Mouse (Mus musculus): ENCODE data around the gene Taf10.

The Taf10 gene

GRCm38 (mm10) chr7:105743926-105744590 lies at the start of gene Taf10:
Gene Taf10, minus strand, starts transcription at chr7:105744361.
- DNase-seq (ENCODE audit: low read depth, low spot score) = peak; percentile 95

GRCm38 (mm10) chr7:105793701-105794100 lies 49.5 kb upstream of the Taf10 start:
- DNase-seq (ENCODE audit: low read depth, low spot score) = no peak

GRCm38 (mm10) chr7:105791147-105791546 lies 47.0 kb upstream of the Taf10 start:
- DNase-seq (ENCODE audit: low read depth, low spot score) = no peak

GRCm38 (mm10) chr7:105787285-105788140 lies 43.4 kb upstream of the Taf10 start, which contains the start of gene Dchs1:
Gene Dchs1, minus strand, starts transcription at chr7:105787654.
- no peak for DNase-seq (ENCODE audit: low read depth, low spot score)

GRCm38 (mm10) chr7:105786506-105787284 lies 42.5 kb upstream of the Taf10 start:
- no peak for DNase-seq (ENCODE audit: low read depth, low spot score)

GRCm38 (mm10) chr7:105784556-105784955 lies 40.4 kb upstream of the Taf10 start:
- no peak for DNase-seq (ENCODE audit: low read depth, low spot score)

GRCm38 (mm10) chr7:105783861-105784260 lies 39.7 kb upstream of the Taf10 start:
- no peak for DNase-seq (ENCODE audit: low read depth, low spot score)

GRCm38 (mm10) chr7:105778553-105779265 lies 34.5 kb upstream of the Taf10 start:
- DNase-seq (ENCODE audit: low read depth, low spot score) = peak; percentile 44

- no peak for DNase-seq (ENCODE audit: low read depth, low spot score)
These were observed 33.8 kb upstream of the Taf10 start for GRCm38 (mm10) chr7:105777797-105778552.

GRCm38 (mm10) chr7:105777316-105777715 lies 33.2 kb upstream of the Taf10 start:
- no peak for DNase-seq (ENCODE audit: low read depth, low spot score)

- DNase-seq (ENCODE audit: low read depth, low spot score) = no peak
These were observed 31.9 kb upstream of the Taf10 start for GRCm38 (mm10) chr7:105776026-105776425.

- no peak for DNase-seq (ENCODE audit: low read depth, low spot score)
These were observed 30.5 kb upstream of the Taf10 start for GRCm38 (mm10) chr7:105774661-105775060.

GRCm38 (mm10) chr7:105773041-105773440 lies 28.9 kb upstream of the Taf10 start:
- no peak for DNase-seq (ENCODE audit: low read depth, low spot score)

- no peak for DNase-seq (ENCODE audit: low read depth, low spot score)
These were observed 28.2 kb upstream of the Taf10 start for GRCm38 (mm10) chr7:105772331-105772730.

GRCm38 (mm10) chr7:105769959-105770358 lies 25.8 kb upstream of the Taf10 start:
- DNase-seq (ENCODE audit: low read depth, low spot score) = no peak

- DNase-seq (ENCODE audit: low read depth, low spot score) = no peak
These were observed 23.6 kb upstream of the Taf10 start for GRCm38 (mm10) chr7:105767729-105768165.

GRCm38 (mm10) chr7:105764331-105764730 lies 20.2 kb upstream of the Taf10 start:
- no peak for DNase-seq (ENCODE audit: low read depth, low spot score)

GRCm38 (mm10) chr7:105762517-105763270 lies 18.5 kb upstream of the Taf10 start:
- DNase-seq (ENCODE audit: low read depth, low spot score) = no peak

- no peak for DNase-seq (ENCODE audit: low read depth, low spot score)
These were observed 17.8 kb upstream of the Taf10 start for GRCm38 (mm10) chr7:105761813-105762484.
